Mouse (Mus musculus): ENCODE measurements around the gene Nsmce3.

Nsmce3 gene

GRCm38 (mm10) chr7:64863538-64863937 lies 9.3 kb downstream of the Nsmce3 start:
- no peak for DNase-seq (ENCODE audit: low read depth in 1 of 2, low spot score in 2 of 2)

GRCm38 (mm10) chr7:64862978-64863377 lies 9.8 kb downstream of the Nsmce3 start:
- no peak for DNase-seq (ENCODE audit: low read depth in 1 of 2, low spot score in 2 of 2)

GRCm38 (mm10) chr7:64856526-64857082 lies 16.2 kb downstream of the Nsmce3 start:
- no peak for DNase-seq (ENCODE audit: low read depth in 1 of 2, low spot score in 2 of 2)

- no peak for DNase-seq (ENCODE audit: low read depth in 1 of 2, low spot score in 2 of 2)
These were observed 16.8 kb downstream of the Nsmce3 start for GRCm38 (mm10) chr7:64855976-64856375.

GRCm38 (mm10) chr7:64855389-64855927 lies 17.3 kb downstream of the Nsmce3 start:
- no peak for DNase-seq (ENCODE audit: low read depth in 1 of 2, low spot score in 2 of 2)

GRCm38 (mm10) chr7:64850791-64851190 lies 22.0 kb downstream of the Nsmce3 start:
- no peak for DNase-seq (ENCODE audit: low read depth in 1 of 2, low spot score in 2 of 2)

- DNase-seq (ENCODE audit: low read depth in 1 of 2, low spot score in 2 of 2): no peak
These were observed 25.4 kb downstream of the Nsmce3 start for GRCm38 (mm10) chr7:64847366-64847899.

GRCm38 (mm10) chr7:64846061-64846460 lies 26.7 kb downstream of the Nsmce3 start:
- no peak for DNase-seq (ENCODE audit: low read depth in 1 of 2, low spot score in 2 of 2)

GRCm38 (mm10) chr7:64840946-64841659 lies 31.7 kb downstream of the Nsmce3 start:
- no peak for DNase-seq (ENCODE audit: low read depth in 1 of 2, low spot score in 2 of 2)

GRCm38 (mm10) chr7:64840576-64840895 lies 32.3 kb downstream of the Nsmce3 start:
- DNase-seq (ENCODE audit: low read depth in 1 of 2, low spot score in 2 of 2): no peak

- no peak for DNase-seq (ENCODE audit: low read depth in 1 of 2, low spot score in 2 of 2)
These were observed 32.8 kb downstream of the Nsmce3 start for GRCm38 (mm10) chr7:64839801-64840575.

- DNase-seq (ENCODE audit: low read depth in 1 of 2, low spot score in 2 of 2): no peak
These were observed 33.5 kb downstream of the Nsmce3 start for GRCm38 (mm10) chr7:64839281-64839680.

GRCm38 (mm10) chr7:64830214-64830995 lies 42.4 kb downstream of the Nsmce3 start:
- no peak for DNase-seq (ENCODE audit: low read depth in 1 of 2, low spot score in 2 of 2)

- no peak for DNase-seq (ENCODE audit: low read depth in 1 of 2, low spot score in 2 of 2)
These were observed 51.7 kb downstream of the Nsmce3 start for GRCm38 (mm10) chr7:64821081-64821480.

- DNase-seq (ENCODE audit: low read depth in 1 of 2, low spot score in 2 of 2): no peak
These were observed 53.1 kb downstream of the Nsmce3 start for GRCm38 (mm10) chr7:64819683-64820082.

All from monocyte, adult 2 months (primary cell).